Mouse (Mus musculus) embryonic facial prominence, embryonic 10.5 days (tissue): ENCODE measurements around the gene Islr. TPM values are rescaled to one million over a fixed set of nuclear protein-coding genes. Genes with fewer than 3 reads are reported as not detected.

Experiments used
- DNase-seq: peaks from one replicate; pipeline ENCODE4 v3.0.0-alpha.2; 2017; ENCODE audit warnings: low spot score
- H3K27ac ChIP-seq: fragments of 300-500 bp; sonication (generic); replicated peaks from 2 replicates; pipeline ENCODE4 v1.5.1; 2016; ENCODE audit warnings: mild to moderate bottlenecking
- H3K27me3 ChIP-seq: fragments of 300-500 bp; sonication (generic); replicated peaks from 2 replicates; pipeline ENCODE4 v1.6.1; 2016; ENCODE audit warnings: low read depth, mild to moderate bottlenecking; ENCODE audit not compliant: poor library complexity, severe bottlenecking
- H3K36me3 ChIP-seq: fragments of 300-500 bp; sonication (generic); replicated peaks from 2 replicates; pipeline ENCODE4 v1.6.1; 2016; ENCODE audit warnings: mild to moderate bottlenecking, moderate library complexity
- H3K4me1 ChIP-seq: fragments of 300-500 bp; sonication (generic); 2 replicates; pipeline ENCODE4 v1.6.1; 2016
- H3K4me3 ChIP-seq: fragments of 300-500 bp; sonication (generic); 2 replicates; pipeline ENCODE4 v1.5.1; 2016; ENCODE audit warnings: mild to moderate bottlenecking, moderate library complexity
- H3K9me3 ChIP-seq: fragments of 300-500 bp; sonication (generic); 2 replicates; pipeline ENCODE4 v1.6.1; 2016; ENCODE audit warnings: mild to moderate bottlenecking
- WGBS: fragments of 180-500 bp; shearing (Covaris S2); methylation state at CpG from one replicate; pipeline ENCODE4 v1.1.7; 2016; 5-methylcytosine and 5-hydroxymethylcytosine counted together
- polyA plus RNA-seq: library from polyadenylated mRNA; unstranded; fragments of >200 nt; fragmentation: Nextera tagmentation; extraction: Ambion mirVana; gene quantifications from 2 replicates; pipeline ENCODE4 v1.2.1, GENCODE M21; 2016

Gene Islr
- polyA plus RNA-seq, 1 experiment from 2014 or later, result 18.2 TPM

DNA sequence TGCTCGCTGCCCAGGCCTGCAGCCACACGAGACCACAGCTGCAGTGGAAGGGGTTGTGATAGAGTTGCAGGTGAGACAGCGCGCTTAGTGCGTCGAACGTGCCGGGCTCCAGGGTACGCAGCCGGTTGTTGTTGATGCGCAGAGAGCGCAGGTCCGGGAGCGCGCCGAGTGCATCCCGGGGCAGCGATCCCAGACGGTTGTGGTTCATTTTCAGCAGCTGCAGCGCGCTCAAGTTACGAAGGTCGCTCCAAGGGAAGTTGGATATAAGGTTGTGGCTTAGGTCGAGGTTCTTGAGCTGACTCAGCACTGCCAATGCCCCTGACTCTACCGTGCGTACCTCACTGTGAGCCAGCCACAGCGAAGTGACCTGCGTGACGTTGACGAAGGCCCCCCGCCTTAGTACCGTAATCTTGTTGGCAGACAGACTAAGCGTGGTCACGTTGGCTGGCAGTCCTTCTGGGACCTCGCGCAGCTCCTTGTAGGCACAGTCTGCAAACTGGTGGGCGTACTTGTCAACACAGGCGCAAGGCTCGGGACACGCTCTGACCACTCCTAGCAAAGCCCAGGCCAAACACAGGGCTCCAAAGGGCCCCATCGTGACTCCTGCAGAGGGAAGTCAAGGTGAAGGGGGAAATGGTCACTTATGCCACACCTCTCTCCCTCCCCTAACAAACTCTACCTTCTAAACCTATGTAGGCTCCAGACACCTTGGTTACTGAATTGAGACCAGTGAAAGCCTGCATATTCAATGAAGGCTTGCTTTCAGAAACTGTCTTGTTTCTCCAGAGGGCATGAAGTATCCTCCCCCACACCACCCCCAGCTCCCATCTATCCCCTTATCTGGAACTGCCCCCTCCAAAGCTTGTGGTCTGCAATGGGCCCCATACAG is 4.5 kb downstream of the Islr start:
- peaks cover 97% of the 10 kb centered on the region for H3K27me3 ChIP-seq
- peak overlapping the region; percentile 50 for H3K4me3 ChIP-seq
- H3K9me3 ChIP-seq, result no peaks in the 10 kb centered on the region
- H3K27ac ChIP-seq, result peak overlapping the region; percentile 22; the same call in 1 of the 2 replicates
- DNase-seq, result peak; percentile 63
- WGBS, result 1% methylated on average over 41 of the region's 41 CpGs
- H3K4me1 ChIP-seq, result peaks cover 94% of the 10 kb centered on the region
- H3K36me3 ChIP-seq, result no peaks in the 10 kb centered on the region

DNA sequence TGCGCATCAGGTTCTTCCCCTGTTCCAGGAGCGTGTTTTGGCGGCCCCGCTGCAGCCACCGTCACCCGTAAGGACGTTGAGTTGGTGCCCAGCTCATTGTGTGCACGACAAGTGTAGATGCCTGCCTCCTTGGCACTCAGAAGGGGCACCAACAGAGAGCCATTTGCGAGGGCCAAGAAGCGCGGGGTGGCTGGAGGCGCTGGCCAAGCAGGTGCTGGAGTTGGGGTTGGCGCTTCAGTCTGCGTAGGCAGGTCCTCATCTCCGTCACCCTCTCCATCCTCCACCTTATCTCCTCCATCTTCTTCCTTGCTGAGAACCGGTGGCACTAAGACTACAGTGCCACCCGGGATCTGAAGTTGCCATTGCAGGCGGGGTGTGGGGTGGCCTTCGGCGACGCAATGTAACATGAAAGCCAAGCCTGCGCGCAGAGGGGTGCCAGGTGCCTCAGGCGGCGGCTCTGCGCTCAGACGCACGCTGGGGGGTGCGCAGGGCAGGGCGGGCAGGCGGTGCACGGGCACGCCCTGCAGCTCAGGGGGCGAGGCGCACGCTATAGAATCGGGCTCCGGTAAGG is 5.2 kb downstream of the Islr start:
- no peaks in the 10 kb centered on the region for H3K9me3 ChIP-seq
- no peaks in the 10 kb centered on the region for H3K36me3 ChIP-seq
- peak overlapping the region; percentile 50 for H3K4me3 ChIP-seq
- H3K27me3 ChIP-seq, result peaks cover 100% of the 10 kb centered on the region
- DNase-seq, result no peak
- WGBS, result 1% methylated on average over 38 of the region's 38 CpGs
- H3K4me1 ChIP-seq, result peaks cover 98% of the 10 kb centered on the region
- 0 out of 2 replicates have a peak overlapping the region, but pooled peaks have one; percentile 22 for H3K27ac ChIP-seq

DNA sequence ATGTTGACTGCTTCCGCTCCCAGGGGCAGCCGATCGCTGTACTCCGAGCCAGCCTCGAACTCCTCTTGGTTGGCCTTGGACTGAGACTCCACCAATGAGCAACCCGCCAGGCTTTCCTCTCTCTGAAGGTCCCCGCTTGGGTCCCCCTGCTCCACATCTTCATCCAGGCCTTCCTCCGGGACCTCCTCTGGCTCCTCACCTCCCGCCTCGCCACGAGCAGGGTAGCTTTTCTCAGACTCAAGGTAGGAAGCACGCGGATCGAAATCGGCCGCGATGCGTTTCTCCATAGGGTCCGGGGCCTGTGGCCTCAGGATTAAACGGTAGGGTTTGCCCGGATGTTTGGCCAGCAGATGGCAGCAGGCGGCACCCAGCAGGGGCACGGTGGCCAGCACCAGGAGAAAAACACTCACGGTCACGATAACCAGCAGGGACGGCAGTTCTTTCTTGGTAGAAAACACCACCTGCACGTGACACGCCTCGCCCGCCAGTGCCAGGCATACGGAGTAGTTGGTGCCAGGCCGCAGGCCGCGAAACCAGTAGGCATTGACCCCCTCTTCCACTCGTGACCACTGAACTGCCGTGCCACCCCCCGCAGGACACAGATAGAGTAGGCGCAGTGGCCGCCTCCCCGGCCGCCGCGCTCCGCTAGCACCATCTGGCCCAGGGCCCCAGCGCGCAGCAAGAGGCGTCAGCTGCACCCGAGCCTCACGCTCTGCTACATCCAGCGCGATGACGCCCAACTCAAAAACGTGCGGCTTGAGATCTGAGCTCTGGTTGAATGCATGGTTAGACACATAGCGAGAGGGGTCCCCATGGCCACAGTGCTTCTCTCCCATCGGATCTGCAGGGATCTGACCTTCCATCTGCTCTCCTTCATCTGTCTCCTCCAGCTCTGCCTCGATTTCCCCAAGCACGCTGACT is 6.1 kb downstream of the Islr start:
- DNase-seq, result peak; percentile 73
- Histone ChIP-seq H3K36me3 (no peaks in the 10 kb centered on the region), H3K27me3 (peaks cover 100% of the 10 kb centered on the region), H3K4me3 (peak overlapping the region; percentile 50), H3K9me3 (no peaks in the 10 kb centered on the region), H3K4me1 (peaks cover 97% of the 10 kb centered on the region), H3K27ac (peak overlapping the region; percentile 26; the same call in 1 of the 2 replicates)
- WGBS, result under 1% methylated on average over 58 of the region's 58 CpGs

DNA sequence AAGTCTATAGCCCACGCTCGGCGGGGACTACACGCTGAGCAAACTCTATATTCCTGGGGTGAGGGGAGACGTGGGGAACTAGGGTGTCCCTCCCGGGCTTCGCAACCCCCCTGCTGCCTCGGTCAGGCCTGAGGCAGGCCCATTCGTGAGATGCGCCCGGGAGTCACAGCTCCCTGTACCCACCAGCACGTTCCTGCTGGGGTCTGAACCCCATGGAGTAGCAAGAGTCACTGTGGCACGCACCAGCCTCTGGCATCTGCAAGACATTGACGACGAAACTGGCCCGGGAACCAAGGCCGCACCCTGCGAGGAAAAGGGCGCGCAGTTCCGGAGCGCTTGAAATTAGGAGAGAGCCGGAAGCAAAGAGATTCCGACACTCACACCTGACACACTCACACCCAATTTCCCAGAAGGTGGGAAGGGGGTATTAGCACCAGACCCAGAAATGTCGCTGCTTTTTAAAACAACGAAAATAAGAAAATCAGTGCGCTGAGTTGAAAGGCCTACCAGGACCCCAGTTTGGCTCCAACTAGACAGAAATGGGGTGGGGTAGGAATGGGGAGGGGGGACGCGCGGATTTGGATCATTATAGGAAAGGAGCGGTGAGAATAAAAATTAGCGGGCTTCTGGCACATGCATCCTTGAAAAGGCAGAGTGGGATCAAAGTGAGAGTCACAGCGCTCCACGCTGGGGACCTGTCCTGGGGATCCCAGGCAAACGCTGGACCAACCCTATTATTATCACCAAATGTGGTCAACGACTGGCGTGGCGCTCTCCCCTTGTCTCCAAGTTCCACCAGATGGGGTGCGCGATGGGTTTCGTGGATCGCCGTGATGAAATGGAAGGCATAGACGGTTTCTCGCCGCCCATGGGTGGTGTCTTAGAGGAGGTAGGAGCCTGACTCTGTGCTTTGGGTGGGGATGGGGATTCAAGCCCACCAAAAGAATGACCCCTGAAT is 7.2 kb downstream of the Islr start:
- Histone ChIP-seq H3K27me3 (peaks cover 91% of the 10 kb centered on the region), H3K9me3 (no peaks in the 10 kb centered on the region), H3K4me1 (peaks cover 86% of the 10 kb centered on the region), H3K4me3 (peak overlapping the region; percentile 50), H3K27ac (no peak overlapping the region; the same call in 1 of the 2 replicates), H3K36me3 (no peaks in the 10 kb centered on the region)
- DNase-seq, result peak; percentile 28
- WGBS, result 2% methylated on average over 46 of the region's 46 CpGs

DNA sequence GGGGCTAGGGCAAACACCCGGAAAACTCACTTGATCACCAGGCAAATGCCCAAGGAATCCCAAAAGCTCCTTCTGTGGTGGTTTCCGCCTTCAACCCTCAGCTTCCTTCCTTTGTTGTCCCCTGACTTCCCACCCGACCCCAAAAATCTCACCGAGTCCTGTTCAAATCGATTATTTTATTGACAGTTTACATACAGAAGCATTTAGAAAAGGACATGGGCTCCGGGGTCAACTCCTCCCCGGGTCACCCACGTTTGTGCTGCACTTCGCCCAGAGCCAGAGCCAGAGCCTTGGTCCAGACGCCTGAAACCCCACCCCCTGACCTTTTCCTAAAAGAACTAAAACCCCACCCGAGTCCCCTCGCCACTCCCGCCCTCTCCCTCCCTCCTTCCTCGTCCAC is 8.0 kb downstream of the Islr start:
- H3K27me3 ChIP-seq, result peaks cover 83% of the 10 kb centered on the region
- no peak overlapping the region; the same call in 1 of the 2 replicates for H3K27ac ChIP-seq

DNA sequence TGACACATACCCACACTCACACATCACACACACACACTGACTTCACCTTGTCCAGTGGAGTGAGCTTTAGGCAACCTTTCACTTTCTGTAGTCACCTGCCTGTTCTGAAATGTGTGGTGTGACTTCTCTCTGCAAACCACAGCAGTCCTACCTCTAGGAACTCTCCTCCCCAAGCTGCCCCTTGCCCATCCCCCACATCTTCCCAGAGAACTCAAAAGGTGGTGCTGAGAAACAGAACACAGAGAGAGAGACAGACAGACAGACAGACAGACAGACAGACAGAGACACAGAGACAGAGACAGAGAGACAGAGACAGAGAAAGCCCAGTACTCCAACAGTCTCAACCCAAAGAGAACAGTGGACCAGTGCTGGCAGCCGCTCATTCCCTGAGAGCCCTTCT is 8.4 kb downstream of the Islr start:
- WGBS, result 16% methylated on average over 1 of the region's 1 CpGs
- DNase-seq, result no peak
- Histone ChIP-seq H3K4me1 (peaks cover 74% of the 10 kb centered on the region), H3K9me3 (no peaks in the 10 kb centered on the region), H3K36me3 (no peaks in the 10 kb centered on the region), H3K4me3 (peak overlapping the region; percentile 50; the same call in 1 of the 2 replicates), H3K27ac (no peak overlapping the region), H3K27me3 (peaks cover 80% of the 10 kb centered on the region)

More for the DNA sequence above, 8.0 kb downstream of the Islr start:
- WGBS, result 1% methylated on average over 14 of the region's 14 CpGs
- H3K9me3 ChIP-seq, result no peaks in the 10 kb centered on the region
- peak overlapping the region; percentile 50 for H3K4me3 ChIP-seq
- no peaks in the 10 kb centered on the region for H3K36me3 ChIP-seq
- DNase-seq, result peak; percentile 43
- peaks cover 78% of the 10 kb centered on the region for H3K4me1 ChIP-seq

DNA sequence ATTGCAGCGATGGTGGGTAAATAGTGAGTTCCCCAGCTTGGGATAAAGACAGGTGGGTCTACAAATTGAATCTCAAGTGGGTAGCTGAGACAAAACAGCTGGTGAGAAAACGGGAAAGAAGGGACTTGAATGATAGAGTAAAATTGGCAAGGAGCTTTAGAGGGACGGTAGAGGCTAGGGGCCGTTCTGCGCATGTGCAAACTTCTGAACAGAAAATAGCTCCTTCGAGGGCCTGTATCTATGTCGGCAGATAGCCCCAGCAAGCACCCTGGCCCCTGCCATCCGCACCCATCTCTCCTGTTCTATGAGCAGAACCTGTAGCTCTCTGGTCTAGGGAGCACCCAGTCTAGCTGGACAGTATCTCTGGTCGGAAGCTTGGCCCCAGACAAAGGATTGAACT is 9.9 kb downstream of the Islr start:
- no peaks in the 10 kb centered on the region for H3K9me3 ChIP-seq
- H3K27me3 ChIP-seq, result peaks cover 70% of the 10 kb centered on the region
- no peak overlapping the region for H3K27ac ChIP-seq
- WGBS, result 63% methylated on average over 9 of the region's 9 CpGs
- H3K4me1 ChIP-seq, result peaks cover 60% of the 10 kb centered on the region
- H3K36me3 ChIP-seq, result no peaks in the 10 kb centered on the region
- DNase-seq, result no peak
- no peak overlapping the region for H3K4me3 ChIP-seq

DNA sequence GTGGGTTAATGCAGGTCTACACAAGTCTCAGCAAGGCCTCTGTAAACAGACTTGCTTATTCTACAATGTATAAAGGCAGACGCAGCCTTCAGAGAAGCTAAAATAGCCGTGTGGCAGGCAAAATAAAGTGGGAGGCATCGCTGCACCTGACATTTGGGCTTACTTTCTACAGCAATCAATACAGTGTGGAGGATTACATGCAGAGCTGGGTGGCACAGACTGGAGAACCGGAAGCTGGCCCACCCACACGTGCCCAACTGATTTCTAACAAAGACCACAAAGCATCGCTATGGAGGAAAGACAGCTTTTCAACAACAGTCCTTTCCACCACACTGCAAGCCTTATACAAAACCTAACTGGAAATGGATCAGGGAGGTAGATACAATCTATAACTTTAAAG is 19.6 kb downstream of the Islr start:
- Histone ChIP-seq H3K27ac (no peak overlapping the region), H3K27me3 (no peaks in the 10 kb centered on the region), H3K4me1 (peaks cover 3% of the 10 kb centered on the region; the same call in 1 of the 2 replicates), H3K36me3 (no peaks in the 10 kb centered on the region), H3K4me3 (no peak overlapping the region), H3K9me3 (no peaks in the 10 kb centered on the region)
- WGBS, result 79% methylated on average over 6 of the region's 6 CpGs
- no peak for DNase-seq

DNA sequence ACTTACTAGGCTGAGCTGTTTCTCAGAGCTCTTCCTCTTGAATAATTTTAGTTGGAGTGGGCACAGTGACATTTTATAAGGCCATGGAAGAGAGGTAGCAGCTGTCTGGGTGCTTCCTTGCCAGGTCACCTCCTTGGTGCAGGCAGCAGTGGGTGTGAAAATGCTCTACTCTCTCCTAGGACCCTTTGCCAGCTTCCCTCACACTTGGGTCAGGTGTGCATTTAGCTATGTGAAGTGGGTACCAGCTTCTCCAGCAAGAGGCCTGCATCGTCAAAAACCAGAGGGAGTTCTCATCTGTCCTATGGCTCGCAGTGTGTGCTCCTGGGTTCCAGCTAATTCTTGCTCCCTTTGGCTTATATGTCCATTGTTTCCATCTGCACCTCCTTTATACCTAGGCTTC is 24.7 kb downstream of the Islr start:
- WGBS, result 90% methylated on average over 2 of the region's 2 CpGs
- H3K9me3 ChIP-seq, result no peaks in the 10 kb centered on the region
- no peak overlapping the region for H3K27ac ChIP-seq
- DNase-seq, result no peak
- peaks cover 20% of the 10 kb centered on the region for H3K4me1 ChIP-seq
- no peaks in the 10 kb centered on the region for H3K27me3 ChIP-seq
- no peak overlapping the region for H3K4me3 ChIP-seq
- H3K36me3 ChIP-seq, result no peaks in the 10 kb centered on the region

DNA sequence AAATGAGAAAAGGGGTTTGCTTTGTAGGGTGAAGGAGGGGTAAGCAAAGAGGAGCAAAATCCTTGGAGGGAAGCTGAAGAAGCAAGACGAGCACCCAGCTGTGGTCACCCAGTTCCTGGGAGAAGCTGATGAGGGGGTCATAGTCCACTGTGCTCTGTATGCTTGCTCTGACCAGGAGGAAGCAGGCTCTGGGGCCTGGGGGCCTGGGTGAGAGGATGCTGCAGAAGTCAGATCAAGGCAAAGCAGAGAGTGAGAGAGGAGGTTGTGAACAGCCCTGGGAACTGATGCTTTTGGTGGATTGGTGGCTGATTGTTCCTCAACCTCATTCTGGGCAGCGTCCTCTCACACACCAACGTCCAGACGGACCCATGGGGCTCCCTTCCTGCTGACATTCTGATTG is 26.9 kb downstream of the Islr start:
- 68% methylated on average over 4 of the region's 4 CpGs for WGBS
- H3K36me3 ChIP-seq, result no peaks in the 10 kb centered on the region
- H3K27me3 ChIP-seq, result no peaks in the 10 kb centered on the region
- no peak overlapping the region for H3K27ac ChIP-seq
- H3K4me1 ChIP-seq, result peaks cover 20% of the 10 kb centered on the region
- DNase-seq, result no peak
- H3K9me3 ChIP-seq, result no peaks in the 10 kb centered on the region
- H3K4me3 ChIP-seq, result no peak overlapping the region

DNA sequence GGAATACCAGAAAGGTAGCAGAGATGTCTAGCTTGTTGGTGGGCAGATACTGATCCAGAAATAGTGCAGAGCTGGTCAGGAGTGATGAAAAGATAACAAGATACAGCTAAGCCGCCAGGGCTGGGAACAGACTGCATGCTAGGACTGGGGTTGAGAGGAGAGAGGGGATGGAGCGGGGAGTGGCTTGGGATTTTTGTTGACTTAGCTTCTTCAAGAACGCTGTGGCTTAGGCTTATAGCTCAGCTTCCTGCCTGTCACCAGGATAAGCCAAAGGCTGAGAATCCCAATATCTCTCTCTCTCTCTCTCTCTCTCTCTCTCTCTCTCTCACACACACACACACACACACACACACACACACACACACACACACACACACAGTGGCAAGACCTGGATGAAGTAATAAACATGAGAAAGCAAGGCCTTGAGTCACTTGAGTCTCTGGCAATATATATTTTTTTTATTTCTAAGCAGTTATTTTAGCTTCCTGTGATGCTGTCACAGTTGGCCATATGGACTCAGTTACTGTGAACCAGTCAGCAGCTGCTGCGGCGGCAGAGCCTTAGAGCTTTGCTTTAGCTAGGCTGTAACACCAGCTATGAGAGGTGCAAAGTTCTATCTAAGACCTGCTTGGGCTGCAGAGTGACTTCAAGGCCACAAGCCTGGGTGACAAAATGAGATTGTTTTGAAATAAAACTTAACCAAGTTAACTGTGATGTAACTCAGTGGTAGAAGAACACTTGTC is 28.2 kb downstream of the Islr start:
- Histone ChIP-seq H3K27ac (peak overlapping the region; percentile 26; the same call in 1 of the 2 replicates), H3K4me1 (peaks cover 20% of the 10 kb centered on the region), H3K4me3 (no peak overlapping the region), H3K27me3 (no peaks in the 10 kb centered on the region), H3K36me3 (no peaks in the 10 kb centered on the region), H3K9me3 (no peaks in the 10 kb centered on the region)
- WGBS, result 35% methylated on average over 5 of the region's 5 CpGs
- DNase-seq, result no peak
